Mouse (Mus musculus) urinary bladder, postnatal 25 days (tissue): ENCODE data around the gene Gm14180.
"Not testable (repeated sequence)": the region's sequence is repeated elsewhere in the genome, so short reads cannot be mapped to it uniquely, and the experiment has no call there.

Experiments
- DNase-seq: peaks from one replicate; pipeline ENCODE4 v3.0.0; 2022; ENCODE audit warnings: low spot score

Gm14180 gene

GRCm38 (mm10) chr11:99734190-99734589, at the start of gene Gm14180:
TSS of gene Gm14180 (minus strand) at chr11:99734290.
- no peak for DNase-seq

GRCm38 (mm10) chr11:99780604-99781003, 46.5 kb upstream of the Gm14180 start, which contains the start of gene Krtap4-8:
TSS of gene Krtap4-8 (minus strand) at chr11:99780704.
- DNase-seq: no peak

DNA sequence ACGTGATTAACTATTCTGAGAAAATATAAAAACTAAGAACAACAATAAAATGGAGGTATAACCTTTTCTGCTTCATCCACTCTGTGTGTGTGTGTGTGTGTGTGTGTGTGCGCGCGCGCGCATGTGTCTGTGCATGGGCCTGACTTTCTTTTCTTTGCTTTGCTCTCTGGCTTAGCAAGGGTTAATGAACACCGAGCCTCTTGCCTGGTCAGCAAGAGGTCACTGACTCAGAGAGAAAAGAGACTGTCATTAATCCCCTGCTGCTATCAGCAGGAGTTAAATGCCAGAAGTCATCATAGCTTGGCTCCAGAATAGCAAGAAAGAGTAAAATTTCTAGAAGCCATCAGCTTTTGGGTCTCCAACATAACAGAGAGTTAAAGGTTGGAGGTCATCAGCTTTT, 44.3 kb upstream of the Gm14180 start:
- no peak for DNase-seq

DNA sequence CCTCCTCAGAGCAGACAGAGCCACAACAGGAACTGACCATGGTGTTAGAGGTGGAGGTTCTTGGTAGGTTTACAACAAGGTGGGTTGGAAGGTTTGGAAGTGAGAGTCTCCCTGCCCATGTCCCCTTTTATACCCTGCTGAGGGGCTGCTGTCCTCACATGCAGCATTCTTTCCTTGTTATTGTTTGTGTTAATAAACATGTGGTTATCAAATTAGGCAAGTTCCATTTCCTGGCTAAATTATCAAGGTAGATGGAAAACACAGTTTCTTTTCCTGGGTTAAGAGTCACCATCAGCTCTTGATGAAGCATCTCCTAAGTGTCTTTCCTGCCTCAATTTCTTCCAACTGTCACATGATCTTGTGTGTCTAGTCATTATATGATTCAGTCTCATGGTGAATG, 38.7 kb upstream of the Gm14180 start, which contains the start of gene Gm11595:
Gene Gm11595 (minus strand): TSS at position 101 of the 400 bp plus-strand sequence.
- DNase-seq: not testable (repeated sequence)

GRCm38 (mm10) chr11:99768410-99768809, 34.3 kb upstream of the Gm14180 start:
- no peak for DNase-seq

GRCm38 (mm10) chr11:99758877-99759276, 24.8 kb upstream of the Gm14180 start:
- no peak for DNase-seq

- DNase-seq: no peak
Measured at GRCm38 (mm10) chr11:99743985-99744384, 9.9 kb upstream of the Gm14180 start.

GRCm38 (mm10) chr11:99724061-99724460, 10.0 kb downstream of the Gm14180 start:
- DNase-seq: no peak

- DNase-seq: no peak
Measured at GRCm38 (mm10) chr11:99718759-99719158, 15.3 kb downstream of the Gm14180 start.

DNA sequence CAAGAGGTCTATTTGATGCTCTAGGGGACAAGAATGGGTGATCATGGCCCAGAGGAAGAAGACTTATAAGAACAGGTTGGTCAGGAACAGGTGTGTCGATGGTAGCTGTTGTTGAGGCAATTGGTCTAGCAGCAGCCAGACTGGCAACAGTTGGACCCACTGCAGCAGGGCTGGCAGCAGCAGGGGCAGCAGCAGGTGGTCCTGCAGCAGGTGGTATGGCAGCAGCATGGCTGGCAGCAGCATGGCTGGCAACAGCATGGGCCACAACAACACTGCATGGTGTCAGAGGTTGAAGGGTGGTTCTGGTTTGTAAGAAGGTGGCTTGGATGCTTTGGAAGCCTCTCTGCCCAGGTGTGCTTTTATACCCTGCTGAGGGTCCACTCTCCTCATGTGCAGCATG, 43.6 kb downstream of the Gm14180 start, which contains the start of gene Gm14190:
Gene Gm14190 (minus strand): TSS at position 278 of the 400 bp plus-strand sequence.
- no peak for DNase-seq

DNA sequence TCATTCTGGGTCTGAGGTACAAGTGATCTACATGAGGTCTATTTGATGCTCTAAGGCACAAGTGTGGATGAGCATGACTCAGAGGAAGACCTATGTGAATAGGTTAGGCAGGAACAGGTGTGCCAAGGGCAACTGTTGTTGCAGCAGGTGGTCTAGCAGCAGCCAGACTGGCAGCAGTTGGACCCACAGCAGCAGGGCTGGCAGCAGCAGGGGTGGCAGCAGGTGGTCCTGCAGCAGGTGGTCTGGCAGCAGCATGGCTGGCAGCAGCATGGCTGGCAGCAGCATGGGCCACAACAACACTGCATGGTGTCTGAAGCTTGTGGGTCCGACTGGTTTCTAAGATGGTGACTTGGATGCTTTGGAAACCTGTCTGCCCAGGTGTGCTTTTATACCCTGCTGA, 48.9 kb downstream of the Gm14180 start:
- DNase-seq: not testable (repeated sequence)
